Mouse (Mus musculus): ENCODE results near the gene Slc9a3r2. TPM values are rescaled to one million over a fixed set of nuclear protein-coding genes. Genes with fewer than 3 reads are reported as not detected.
A peak's percentile ranks its signal among the peaks of the same experiment; 100 is the strongest.

The Slc9a3r2 gene
- polyA plus RNA-seq, 1 experiment from 2014 or later: 341 TPM

GRCm38 (mm10) chr17:24676877-24677276, 26.8 kb upstream of the Slc9a3r2 start:
- Histone ChIP-seq H3K27ac (ENCODE audit: low read length) (no peak overlapping the region), H3K9ac (replicated peaks; ENCODE audit: low read depth) (no peak overlapping the region), H3K4me2 (replicated peaks; ENCODE audit: low read depth, low read length) (no peak overlapping the region), H3K9me3 (ENCODE audit: low read length) (no peaks in the 10 kb centered on the region), H3K4me3 (ENCODE audit: low read depth, low read length) (no peak overlapping the region), H3K36me3 (ENCODE audit: insufficient read depth, low read length) (peaks cover 21% of the 10 kb centered on the region; the same call in 1 of the 2 replicates), H3K4me1 (ENCODE audit: insufficient read depth, low read depth, low read length) (no peaks in the 10 kb centered on the region), H3K27me3 (replicated peaks; ENCODE audit: insufficient read depth, low read length) (no peaks in the 10 kb centered on the region)
- no peak for ATAC-seq
- DNase-seq (ENCODE audit: low spot score): no peak
- WGBS: 96% methylated on average over 5 of the region's 5 CpGs
- no peak for TF ChIP-seq CTCF (IDR thresholded peaks at IDR 0.05)
- TF ChIP-seq EP300 (IDR thresholded peaks at IDR 0.05): no peak

DNA sequence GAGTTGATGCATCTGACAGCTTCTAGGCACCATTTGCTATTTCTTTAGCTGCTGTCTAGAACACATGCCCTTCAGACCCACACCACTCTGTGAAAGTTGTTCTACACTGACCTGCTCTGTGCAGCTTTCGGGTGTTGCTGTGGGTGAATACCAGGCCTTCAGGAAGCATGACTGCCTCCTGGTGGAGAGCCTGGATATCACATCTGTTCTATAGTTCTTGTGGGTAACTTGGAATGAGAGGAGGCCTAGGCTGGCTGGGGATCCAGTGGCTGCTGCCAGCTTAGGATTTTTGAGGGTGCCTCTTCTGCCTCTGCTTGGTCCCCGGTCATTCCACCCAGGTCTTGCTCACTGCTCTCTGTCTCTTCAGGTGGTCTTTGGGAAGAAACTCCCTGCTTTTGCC, 26.1 kb upstream of the Slc9a3r2 start:
- Histone ChIP-seq H3K27ac (ENCODE audit: low read length) (no peak overlapping the region), H3K4me1 (ENCODE audit: insufficient read depth, low read depth, low read length) (peaks cover 4% of the 10 kb centered on the region; the same call in 1 of the 2 replicates), H3K9ac (replicated peaks; ENCODE audit: low read depth) (no peak overlapping the region), H3K9me3 (ENCODE audit: low read length) (no peaks in the 10 kb centered on the region), H3K27me3 (replicated peaks; ENCODE audit: insufficient read depth, low read length) (no peaks in the 10 kb centered on the region), H3K36me3 (ENCODE audit: insufficient read depth, low read length) (peaks cover 21% of the 10 kb centered on the region; the same call in 1 of the 2 replicates), H3K4me2 (replicated peaks; ENCODE audit: low read depth, low read length) (no peak overlapping the region), H3K4me3 (ENCODE audit: low read depth, low read length) (no peak overlapping the region)
- DNase-seq (ENCODE audit: low spot score) (peak; percentile 82), ATAC-seq (peak; percentile 52; the same call in 1 of the 2 replicates)
- 59% methylated on average over 2 of the region's 2 CpGs for WGBS
- peak; percentile 87 for TF ChIP-seq CTCF (IDR thresholded peaks at IDR 0.05)
- TF ChIP-seq EP300 (IDR thresholded peaks at IDR 0.05): no peak

DNA sequence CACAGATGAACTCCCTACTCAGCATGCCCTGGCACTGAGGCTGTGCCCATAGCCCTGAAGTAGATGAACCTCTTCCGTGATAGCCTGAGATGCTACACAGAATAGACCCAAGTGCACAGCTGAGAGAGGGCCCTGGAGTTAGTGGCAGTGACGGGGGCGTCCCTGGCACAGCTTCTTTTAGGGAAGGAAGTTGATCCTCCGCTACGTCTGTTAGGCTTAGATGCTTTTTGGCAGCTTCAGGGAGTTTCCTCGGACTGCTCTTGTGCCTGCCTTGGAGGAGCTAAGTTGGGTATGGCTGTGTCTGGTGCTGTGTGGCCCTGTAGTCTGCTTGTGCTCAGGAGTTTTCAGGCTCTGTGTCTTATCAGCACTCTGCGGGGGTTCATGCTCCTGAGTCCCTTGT, 24.1 kb upstream of the Slc9a3r2 start:
- 64% methylated on average over 7 of the region's 7 CpGs for WGBS
- no peak for DNase-seq (ENCODE audit: low spot score)
- no peak overlapping the region for H3K9ac ChIP-seq (replicated peaks; ENCODE audit: low read depth)
- H3K9me3 ChIP-seq (ENCODE audit: low read length): no peaks in the 10 kb centered on the region
- TF ChIP-seq CTCF (IDR thresholded peaks at IDR 0.05) (no peak), EP300 (IDR thresholded peaks at IDR 0.05) (no peak)
- H3K4me1 ChIP-seq (ENCODE audit: insufficient read depth, low read depth, low read length): peaks cover 13% of the 10 kb centered on the region; the same call in 1 of the 2 replicates
- H3K4me2 ChIP-seq (replicated peaks; ENCODE audit: low read depth, low read length): no peak overlapping the region
- no peaks in the 10 kb centered on the region for H3K27me3 ChIP-seq (replicated peaks; ENCODE audit: insufficient read depth, low read length)
- no peak overlapping the region for H3K4me3 ChIP-seq (ENCODE audit: low read depth, low read length)
- no peak overlapping the region for H3K27ac ChIP-seq (ENCODE audit: low read length)
- no peak for ATAC-seq
- H3K36me3 ChIP-seq (ENCODE audit: insufficient read depth, low read length): peaks cover 10% of the 10 kb centered on the region; the same call in 1 of the 2 replicates

DNA sequence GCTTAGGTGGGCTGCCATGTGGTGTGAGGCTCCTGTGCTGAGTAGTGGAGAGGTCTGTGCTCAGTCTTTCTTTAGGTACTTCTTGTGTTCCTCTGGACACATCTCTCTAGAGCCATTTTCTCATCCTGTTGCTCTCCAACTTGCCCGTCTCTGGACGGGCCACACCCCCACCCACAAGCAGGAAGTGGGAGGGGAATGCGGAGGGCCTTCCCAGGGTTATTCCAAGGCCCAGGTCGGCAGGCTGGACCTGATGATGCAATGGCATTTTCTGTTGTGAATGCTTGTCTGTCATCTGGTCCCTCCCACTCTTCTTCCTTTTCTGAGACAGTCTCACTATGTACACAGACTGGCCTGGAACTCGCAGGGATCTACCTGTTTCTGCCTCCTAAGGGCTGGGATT, 22.0 kb upstream of the Slc9a3r2 start:
- no peak for TF ChIP-seq EP300 (IDR thresholded peaks at IDR 0.05)
- no peak for TF ChIP-seq CTCF (IDR thresholded peaks at IDR 0.05)
- 5% methylated on average over 5 of the region's 5 CpGs for WGBS
- Histone ChIP-seq H3K4me3 (ENCODE audit: low read depth, low read length) (no peak overlapping the region), H3K9me3 (ENCODE audit: low read length) (no peaks in the 10 kb centered on the region), H3K9ac (replicated peaks; ENCODE audit: low read depth) (no peak overlapping the region), H3K4me2 (replicated peaks; ENCODE audit: low read depth, low read length) (0 out of 2 replicates have a peak overlapping the region, but pooled peaks have one; percentile 14), H3K36me3 (ENCODE audit: insufficient read depth, low read length) (no peaks in the 10 kb centered on the region), H3K27me3 (replicated peaks; ENCODE audit: insufficient read depth, low read length) (no peaks in the 10 kb centered on the region), H3K27ac (ENCODE audit: low read length) (no peak overlapping the region), H3K4me1 (ENCODE audit: insufficient read depth, low read depth, low read length) (peaks cover 17% of the 10 kb centered on the region; the same call in 1 of the 2 replicates)
- peak; percentile 32 for ATAC-seq
- DNase-seq (ENCODE audit: low spot score): peak; percentile 91

GRCm38 (mm10) chr17:24671346-24671745, 21.2 kb upstream of the Slc9a3r2 start:
- Histone ChIP-seq H3K27ac (ENCODE audit: low read length) (no peak overlapping the region), H3K36me3 (ENCODE audit: insufficient read depth, low read length) (no peaks in the 10 kb centered on the region), H3K4me1 (ENCODE audit: insufficient read depth, low read depth, low read length) (peaks cover 17% of the 10 kb centered on the region; the same call in 1 of the 2 replicates), H3K27me3 (replicated peaks; ENCODE audit: insufficient read depth, low read length) (no peaks in the 10 kb centered on the region), H3K9me3 (ENCODE audit: low read length) (no peaks in the 10 kb centered on the region), H3K9ac (replicated peaks; ENCODE audit: low read depth) (no peak overlapping the region), H3K4me2 (replicated peaks; ENCODE audit: low read depth, low read length) (peak overlapping the region; percentile 80; the same call in 1 of the 2 replicates), H3K4me3 (ENCODE audit: low read depth, low read length) (no peak overlapping the region)
- TF ChIP-seq EP300 (IDR thresholded peaks at IDR 0.05) (no peak), CTCF (IDR thresholded peaks at IDR 0.05) (no peak)
- 54% methylated on average over 5 of the region's 5 CpGs for WGBS
- no peak for ATAC-seq
- DNase-seq (ENCODE audit: low spot score): no peak

DNA sequence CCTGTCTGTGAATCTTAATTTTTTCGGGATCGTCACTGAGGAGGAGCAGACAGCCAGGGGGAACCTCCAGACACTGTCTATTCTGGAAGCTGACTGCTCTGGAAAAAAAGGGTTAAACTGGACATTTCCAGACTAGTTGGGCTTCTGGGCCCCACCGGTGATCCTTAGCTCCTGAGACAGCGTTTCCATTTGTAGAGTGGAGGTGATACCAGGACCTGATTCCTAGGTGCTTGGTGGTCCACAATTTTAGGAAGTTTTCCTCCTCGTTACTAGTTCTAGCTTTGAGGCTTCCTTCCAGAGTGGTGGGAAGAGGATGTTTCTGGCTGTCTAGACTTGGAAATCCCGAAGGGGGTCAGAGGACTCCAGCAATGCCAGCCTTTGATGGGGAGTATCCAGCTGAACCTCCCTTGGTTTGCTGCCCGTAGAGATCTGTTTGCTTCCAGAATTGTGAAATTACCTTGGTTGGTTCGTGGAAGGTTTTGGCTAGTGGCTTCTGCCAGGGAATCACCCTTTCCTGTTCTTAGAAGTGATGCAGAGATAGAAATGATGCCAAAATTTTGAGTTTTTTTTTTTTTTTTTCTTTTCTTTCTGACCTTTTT, 20.2 kb upstream of the Slc9a3r2 start:
- Histone ChIP-seq H3K27ac (ENCODE audit: low read length) (peak overlapping the region; percentile 73), H3K9me3 (ENCODE audit: low read length) (no peaks in the 10 kb centered on the region), H3K36me3 (ENCODE audit: insufficient read depth, low read length) (no peaks in the 10 kb centered on the region), H3K4me3 (ENCODE audit: low read depth, low read length) (peak overlapping the region; percentile 78), H3K27me3 (replicated peaks; ENCODE audit: insufficient read depth, low read length) (no peaks in the 10 kb centered on the region), H3K4me2 (replicated peaks; ENCODE audit: low read depth, low read length) (peak overlapping the region; percentile 80), H3K9ac (replicated peaks; ENCODE audit: low read depth) (peak overlapping the region; percentile 87), H3K4me1 (ENCODE audit: insufficient read depth, low read depth, low read length) (peaks cover 17% of the 10 kb centered on the region; the same call in 1 of the 2 replicates)
- ATAC-seq (no peak), DNase-seq (ENCODE audit: low spot score) (no peak)
- TF ChIP-seq CTCF (IDR thresholded peaks at IDR 0.05) (no peak), EP300 (IDR thresholded peaks at IDR 0.05) (no peak)
- WGBS: 1% methylated on average over 8 of the region's 8 CpGs
